Mouse (Mus musculus): ENCODE results near the gene Dhps.

DNA sequence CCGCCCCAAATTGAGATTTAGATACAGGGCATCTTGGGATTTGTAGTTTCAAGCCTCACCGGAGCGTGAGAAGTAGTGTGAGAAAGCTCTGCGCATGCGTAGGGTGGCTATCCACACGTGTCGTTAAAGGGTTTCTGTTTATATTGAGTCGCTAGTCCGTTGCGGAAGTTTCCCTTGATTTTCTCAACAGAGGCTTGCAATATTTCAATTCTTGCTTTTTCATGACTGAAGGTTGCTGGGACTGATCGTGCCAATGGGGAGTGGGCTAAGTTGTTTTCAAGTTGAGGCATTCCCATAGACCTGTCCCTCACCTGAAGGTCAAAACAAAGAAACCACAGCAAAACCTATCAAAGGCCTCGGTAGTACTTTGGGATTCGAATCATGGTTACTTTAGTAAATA is 36.8 kb upstream of the Dhps start:
- no peak for TF ChIP-seq CTCF (IDR thresholded peaks at IDR 0.05; ENCODE audit: low read depth)
- TF ChIP-seq EP300 (optimal IDR thresholded peaks at IDR 0.05), result no peak

Data from stomach, postnatal 0 days (tissue).